Mouse (Mus musculus) common myeloid progenitor, adult 5-6 weeks (primary cell): Measurements from ENCODE around the gene Izumo3. TPM values are rescaled to one million over a fixed set of nuclear protein-coding genes. Genes with fewer than 3 reads are reported as not detected.
"Not testable (repeated sequence)": the region's sequence is repeated elsewhere in the genome, so short reads cannot be mapped to it uniquely, and the experiment has no call there.

Experiments
- ATAC-seq: replicated peaks from 2 replicates; pipeline ENCODE4 v1.8.0; 2016; ENCODE audit warnings: low read depth, mild to moderate bottlenecking, moderate TSS enrichment, inconsistent platforms; ENCODE audit not compliant: poor library complexity, severe bottlenecking
- total RNA-seq: library from RNA; stranded (forward); fragments of 200-1000, 187-1606 nt; gene quantifications from 2 replicates; pipeline ENCODE4 v1.2.3, GENCODE M21; 2017

The Izumo3 gene
- not detected in 2 replicates for total RNA-seq

GRCm38 (mm10) chr4:92147134-92147533 is at the start of gene Izumo3:
Izumo3 (minus strand) TSS chr4:92147234.
- ATAC-seq, result no peak

- not testable (repeated sequence) for ATAC-seq
These were observed 44.6 kb upstream of the Izumo3 start, which contains the start of gene Gm12666 for GRCm38 (mm10) chr4:92191649-92192048. Gm12666 (minus strand) TSS chr4:92191749.

GRCm38 (mm10) chr4:92152646-92153045 is 5.6 kb upstream of the Izumo3 start:
- no peak for ATAC-seq

GRCm38 (mm10) chr4:92111390-92111988 is 35.5 kb downstream of the Izumo3 start:
- no peak for ATAC-seq

GRCm38 (mm10) chr4:92097386-92097785 is 49.6 kb downstream of the Izumo3 start:
- no peak for ATAC-seq

GRCm38 (mm10) chr4:92095951-92096350 is 51.1 kb downstream of the Izumo3 start:
- ATAC-seq, result no peak

Other genes starting within 250 kb of the Izumo3 start
- 0.39 and 0.41 TPM in 2 replicates for gene Gm12666, start 44.5 kb upstream of the Izumo3 start, total RNA-seq